Mouse (Mus musculus): ENCODE measurements around the gene Col28a1.

GRCm38 (mm10) chr6:8077572-8078146, 114.8 kb downstream of the Col28a1 start:
- no peak for TF ChIP-seq CTCF (IDR thresholded peaks at IDR 0.05; ENCODE audit: extremely low read depth, insufficient read depth, insufficient read length, insufficient replicate concordance)
- no peak for TF ChIP-seq POLR2A (IDR thresholded peaks at IDR 0.05; ENCODE audit: low read depth, low read length)
